Mouse (Mus musculus): ENCODE measurements around the gene Cgref1. TPM values are rescaled to one million over a fixed set of nuclear protein-coding genes. Genes with fewer than 3 reads are reported as not detected.

Cgref1 gene
- polyA plus RNA-seq, 1 experiment: 39.1 TPM

- peak; percentile 90 to 99 for DNase-seq (ENCODE audit: extremely low spot score in 1 of 2, low spot score in 1 of 2)
Measured at GRCm38 (mm10) chr5:30887858-30888336, 57.5 kb downstream of the Cgref1 start.

- DNase-seq (ENCODE audit: extremely low spot score in 1 of 2, low spot score in 1 of 2): no peak
Measured at GRCm38 (mm10) chr5:30887331-30887761, 58.0 kb downstream of the Cgref1 start.

GRCm38 (mm10) chr5:30886731-30887130, 58.7 kb downstream of the Cgref1 start:
- no peak for DNase-seq (ENCODE audit: extremely low spot score in 1 of 2, low spot score in 1 of 2)

- no peak for DNase-seq (ENCODE audit: extremely low spot score in 1 of 2, low spot score in 1 of 2)
Measured at GRCm38 (mm10) chr5:30886209-30886608, 59.2 kb downstream of the Cgref1 start.

Other genes with a start within 250 kb of the Cgref1 start
- 39.6 and 40.3 TPM in 2 replicates for gene Dpysl5, start 234.0 kb downstream of the Cgref1 start, polyA plus RNA-seq (2012; rRNA removed)
- 301 and 309 TPM in 2 replicates for gene Mapre3, start 130.9 kb downstream of the Cgref1 start, polyA plus RNA-seq (2012; rRNA removed)
- 76.3 and 82.8 TPM in 2 replicates for gene Tmem214, start 77.6 kb downstream of the Cgref1 start, polyA plus RNA-seq (2012; rRNA removed)
- gene Agbl5, start 56.9 kb downstream of the Cgref1 start, polyA plus RNA-seq (2012; rRNA removed): 24.2 and 25.4 TPM in 2 replicates
- gene Ost4, start 37.8 kb downstream of the Cgref1 start, polyA plus RNA-seq (2012; rRNA removed): 158 and 207 TPM in 2 replicates
- 4.2 and 4.7 TPM in 2 replicates for gene Emilin1, start 32.2 kb downstream of the Cgref1 start, polyA plus RNA-seq (2012; rRNA removed)
- gene Khk, start 24.2 kb downstream of the Cgref1 start, polyA plus RNA-seq (2012; rRNA removed): 28.4 and 30.6 TPM in 2 replicates
- 192 and 208 TPM in 2 replicates for gene Preb, start 14.8 kb upstream of the Cgref1 start, polyA plus RNA-seq (2012; rRNA removed)
- 0.20 and 0.21 TPM in 2 replicates for gene Tcf23, start 23.1 kb upstream of the Cgref1 start, polyA plus RNA-seq (2012; rRNA removed)
- 175 TPM in 2 replicates for gene Atraid, start 102.7 kb upstream of the Cgref1 start, polyA plus RNA-seq (2012; rRNA removed)
- gene Slc5a6, start 103.3 kb upstream of the Cgref1 start, polyA plus RNA-seq (2012; rRNA removed): 33.1 and 35.2 TPM in 2 replicates
- gene Cad, start 109.2 kb upstream of the Cgref1 start, polyA plus RNA-seq (2012; rRNA removed): 14.8 and 18.0 TPM in 2 replicates
- not detected in 2 replicates for gene Dnajc5g, start 160.7 kb upstream of the Cgref1 start, polyA plus RNA-seq (2012; rRNA removed)
- gene Slc30a3, start 162.6 kb upstream of the Cgref1 start, polyA plus RNA-seq (2012; rRNA removed): 140 and 173 TPM in 2 replicates
- 0.64 and 2.0 TPM in 2 replicates for gene Trim54, start 171.1 kb upstream of the Cgref1 start, polyA plus RNA-seq (2012; rRNA removed)
- 2.0 and 2.7 TPM in 2 replicates for gene Ucn, start 193.2 kb upstream of the Cgref1 start, polyA plus RNA-seq (2012; rRNA removed)
- gene Mpv17, start 208.7 kb upstream of the Cgref1 start, polyA plus RNA-seq (2012; rRNA removed): 98.3 and 108 TPM in 2 replicates
- gene Gm29609, start 234.3 kb upstream of the Cgref1 start, polyA plus RNA-seq (2012; rRNA removed): 3.0 and 4.0 TPM in 2 replicates
- 80.3 and 89.9 TPM in 2 replicates for gene Gtf3c2, start 234.6 kb upstream of the Cgref1 start, polyA plus RNA-seq (2012; rRNA removed)
- 86.9 and 89.2 TPM in 2 replicates for gene Snx17, start 247.6 kb upstream of the Cgref1 start, polyA plus RNA-seq (2012; rRNA removed)
- gene Eif2b4, start 247.8 kb upstream of the Cgref1 start, polyA plus RNA-seq (2012; rRNA removed): 50.6 and 63.3 TPM in 2 replicates

Data from frontal cortex, adult 2 months (tissue).